Mouse (Mus musculus) kidney, adult 2 months (tissue): ENCODE results near the gene Ift22.

ENCODE experiments used
- CTCF ChIP-seq: fragments of 200-500 bp; conservative IDR thresholded peaks from 2 replicates; pipeline ENCODE4 v1.5.1; 2011; ENCODE audit warnings: low read depth, mild to moderate bottlenecking, control low read depth, low read length, moderate library complexity, mixed read lengths; ENCODE audit not compliant: insufficient read depth, insufficient read length
- POLR2A ChIP-seq: fragments of 200-500 bp; IDR thresholded peaks from one replicate; pipeline ENCODE4 v1.6.1; 2011; ENCODE audit warnings: low read depth, low read length, control low read depth

GRCm38 (mm10) chr5:136933930-136934329, 26.0 kb downstream of the Ift22 start:
- TF ChIP-seq CTCF (no peak), POLR2A (no peak)
